Mouse (Mus musculus) midbrain, embryonic 12.5 days (tissue): ENCODE data around the gene Spink4. TPM values are rescaled to one million over a fixed set of nuclear protein-coding genes. Genes with fewer than 3 reads are reported as not detected.

Experiments
- ATAC-seq: fragments of 200-750 bp; cut with Nextera tagmentation; 2 replicates; pipeline ENCODE4 v1.8.0; 2017; ENCODE audit warnings: low read depth, moderate TSS enrichment, moderate library complexity; ENCODE audit not compliant: low FRiP score
- H3K27ac ChIP-seq: fragments of 300-500 bp; sonication (generic); replicated peaks from 2 replicates; pipeline ENCODE4 v1.5.1; 2016; ENCODE audit warnings: mild to moderate bottlenecking
- H3K27me3 ChIP-seq: fragments of 300-500 bp; sonication (generic); 2 replicates; pipeline ENCODE4 v1.6.1; 2016; ENCODE audit warnings: mild to moderate bottlenecking
- H3K36me3 ChIP-seq: fragments of 300-500 bp; sonication (generic); 2 replicates; pipeline ENCODE4 v1.6.1; 2016
- H3K4me1 ChIP-seq: fragments of 300-500 bp; sonication (generic); 2 replicates; pipeline ENCODE4 v1.6.1; 2016
- H3K4me2 ChIP-seq: fragments of 300-500 bp; sonication (generic); replicated peaks from 2 replicates; pipeline ENCODE4 v1.6.1; 2016; ENCODE audit warnings: mild to moderate bottlenecking, moderate library complexity
- H3K4me3 ChIP-seq: fragments of 300-500 bp; sonication (generic); 2 replicates; pipeline ENCODE4 v1.5.1; 2016; ENCODE audit warnings: mild to moderate bottlenecking
- H3K9ac ChIP-seq: fragments of 300-500 bp; sonication (generic); replicated peaks from 2 replicates; pipeline ENCODE4 v1.6.1; 2016; ENCODE audit warnings: mild to moderate bottlenecking, moderate library complexity
- H3K9me3 ChIP-seq: fragments of 300-500 bp; sonication (generic); 2 replicates; pipeline ENCODE4 v1.6.1; 2016; ENCODE audit warnings: mild to moderate bottlenecking
- WGBS: fragments of 180-500 bp; shearing (Covaris S2); methylation state at CpG from one replicate; pipeline ENCODE4 v1.1.7; 2016; 5-methylcytosine and 5-hydroxymethylcytosine counted together
- polyA plus RNA-seq: library from polyadenylated mRNA; unstranded; fragments of >200 nt; fragmentation: Nextera tagmentation; extraction: Ambion mirVana; gene quantifications from 2 replicates; pipeline ENCODE4 v1.2.1, GENCODE M21; 2016

Spink4 gene
- polyA plus RNA-seq: not detected in 2 replicates

DNA sequence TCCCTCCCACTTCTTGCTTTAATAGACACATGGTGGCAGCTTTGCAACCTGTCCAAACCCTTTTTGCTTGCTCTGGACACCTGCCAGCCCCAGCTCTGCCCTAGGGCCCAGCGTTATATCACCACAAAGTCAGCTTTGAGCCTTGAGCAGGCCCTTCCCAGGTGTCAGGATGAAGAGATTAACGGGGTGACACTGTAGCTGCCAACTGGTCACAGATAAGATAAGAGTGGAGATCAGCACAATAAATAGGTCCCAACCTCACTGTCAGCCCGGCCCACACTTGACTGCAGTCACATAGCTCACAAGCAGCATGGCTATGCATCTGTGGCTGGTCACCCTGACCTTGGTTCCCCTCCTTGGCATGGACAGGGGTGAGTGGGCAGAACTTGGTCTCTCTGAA, at the start of gene Spink4:
Spink4 (plus strand) TSS at position 268 of the 400 bp plus-strand sequence.
- 73% methylated on average over 3 of the region's 3 CpGs for WGBS
- ATAC-seq: no peak

DNA sequence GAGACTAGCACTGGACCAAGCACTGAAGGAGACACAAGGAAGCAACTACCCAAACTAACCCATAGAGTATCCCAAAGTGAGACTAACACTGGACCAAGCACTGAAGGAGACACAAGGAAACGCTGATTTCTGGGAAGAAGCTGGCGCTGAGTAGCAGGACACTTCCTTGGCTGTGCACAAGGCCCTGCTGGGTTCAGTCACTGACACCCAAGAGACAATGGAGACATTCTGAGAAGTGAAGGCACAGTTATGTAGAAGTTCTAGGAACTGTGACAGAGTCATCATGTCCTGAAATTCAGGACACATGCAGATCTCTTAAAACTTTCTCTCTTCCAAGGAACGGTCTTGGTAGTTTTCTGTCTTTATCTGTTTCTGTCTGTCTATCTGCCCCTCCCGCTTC, 49.6 kb upstream of the Spink4 start:
- H3K36me3 ChIP-seq: no peaks in the 10 kb centered on the region

More for the DNA sequence above, at the start of gene Spink4:
- Histone ChIP-seq H3K4me2 (no peak within 1 kb of the TSS), H3K4me1 (no peaks in the 10 kb centered on the region), H3K27ac (no peak within 1 kb of the TSS), H3K9ac (no peak within 1 kb of the TSS), H3K36me3 (no peaks in the 10 kb centered on the region), H3K9me3 (no peaks in the 10 kb centered on the region), H3K27me3 (no peaks in the 10 kb centered on the region), H3K4me3 (no peak within 1 kb of the TSS)

DNA sequence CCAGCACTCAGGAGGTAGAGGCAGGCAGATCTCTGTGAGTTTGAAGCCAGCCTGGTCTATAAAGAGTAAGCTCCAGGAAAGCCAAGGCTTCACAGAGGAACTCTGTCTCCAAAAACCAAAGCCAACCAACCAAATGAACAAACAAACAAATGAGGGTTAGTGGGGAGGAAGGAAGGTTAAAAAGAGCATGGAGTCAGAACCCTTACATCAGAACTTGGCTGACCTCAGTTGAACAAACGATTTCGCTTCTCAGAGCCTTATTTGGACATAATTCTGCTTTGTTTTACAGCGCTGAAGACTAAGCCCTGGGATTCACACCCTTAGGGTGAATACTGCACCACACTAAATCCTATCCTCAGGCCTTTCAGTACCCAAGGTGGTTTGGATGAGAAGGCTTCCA, 47.7 kb upstream of the Spink4 start:
- no peak overlapping the region for H3K27ac ChIP-seq
- no peak overlapping the region for H3K4me3 ChIP-seq
- H3K36me3 ChIP-seq: no peaks in the 10 kb centered on the region
- H3K4me2 ChIP-seq: no peak overlapping the region
- H3K27me3 ChIP-seq: no peaks in the 10 kb centered on the region
- no peaks in the 10 kb centered on the region for H3K4me1 ChIP-seq
- WGBS: 90% methylated on average over 3 of the region's 3 CpGs
- ATAC-seq: no peak
- no peak overlapping the region for H3K9ac ChIP-seq
- H3K9me3 ChIP-seq: no peaks in the 10 kb centered on the region

More for the DNA sequence above, 49.6 kb upstream of the Spink4 start:
- Histone ChIP-seq H3K27me3 (no peaks in the 10 kb centered on the region), H3K4me1 (no peaks in the 10 kb centered on the region), H3K9ac (no peak overlapping the region), H3K9me3 (no peaks in the 10 kb centered on the region), H3K4me2 (no peak overlapping the region), H3K27ac (no peak overlapping the region), H3K4me3 (no peak overlapping the region)
- ATAC-seq: no peak
- WGBS: 91% methylated on average over 4 of the region's 4 CpGs

DNA sequence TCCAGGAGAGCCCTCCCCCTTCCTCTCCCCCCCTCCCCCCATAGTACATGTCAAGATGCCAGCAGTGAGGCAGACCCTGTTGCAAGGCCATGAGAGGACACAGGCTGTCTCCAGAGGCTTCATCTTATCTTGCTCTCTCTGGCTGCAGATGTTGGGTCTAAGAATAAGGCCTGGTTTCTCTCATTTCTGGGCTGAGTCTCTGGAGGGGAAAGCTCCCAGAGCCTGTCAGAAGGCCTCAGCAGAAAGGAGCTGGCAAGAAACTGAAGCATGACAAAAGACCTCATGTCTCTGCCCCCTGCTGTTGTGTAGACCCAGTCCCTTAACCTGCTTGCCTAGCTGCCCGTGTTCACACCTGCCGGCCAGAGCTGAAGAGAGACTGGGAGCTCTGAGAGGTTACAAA, 46.5 kb upstream of the Spink4 start:
- ATAC-seq: no peak
- H3K9me3 ChIP-seq: no peaks in the 10 kb centered on the region
- H3K4me1 ChIP-seq: no peaks in the 10 kb centered on the region
- no peak overlapping the region for H3K27ac ChIP-seq
- no peak overlapping the region for H3K4me2 ChIP-seq
- no peak overlapping the region for H3K9ac ChIP-seq
- H3K27me3 ChIP-seq: no peaks in the 10 kb centered on the region
- H3K4me3 ChIP-seq: no peak overlapping the region
- WGBS: 93% methylated on average over 2 of the region's 2 CpGs
- H3K36me3 ChIP-seq: no peaks in the 10 kb centered on the region

DNA sequence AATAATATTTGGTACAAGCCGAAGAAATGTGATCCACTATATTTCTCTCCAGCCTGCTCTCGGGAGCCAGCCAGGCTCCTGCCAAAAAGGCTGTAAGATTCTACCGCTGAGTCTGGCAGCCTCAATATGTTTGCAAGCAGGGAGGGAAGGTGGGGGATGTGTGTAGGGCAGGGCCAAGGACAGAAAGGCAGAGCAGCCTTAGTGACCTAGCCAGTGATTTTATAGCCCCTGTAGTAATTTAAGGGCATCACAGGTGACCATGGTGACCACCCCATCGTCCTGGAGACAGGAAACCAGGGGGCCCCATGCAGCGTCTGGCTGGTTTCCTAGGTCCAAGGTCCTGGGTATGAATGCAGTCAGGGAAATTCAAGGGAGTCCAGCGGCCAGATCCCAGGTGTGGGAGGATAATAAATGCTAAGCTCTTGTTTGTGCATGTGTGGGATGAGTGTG, 45.7 kb upstream of the Spink4 start:
- H3K4me1 ChIP-seq: no peaks in the 10 kb centered on the region
- no peak overlapping the region for H3K4me3 ChIP-seq
- ATAC-seq: no peak
- no peaks in the 10 kb centered on the region for H3K36me3 ChIP-seq
- no peak overlapping the region for H3K27ac ChIP-seq
- H3K4me2 ChIP-seq: no peak overlapping the region
- no peaks in the 10 kb centered on the region for H3K27me3 ChIP-seq
- 56% methylated on average over 6 of the region's 6 CpGs for WGBS
- H3K9me3 ChIP-seq: no peaks in the 10 kb centered on the region
- H3K9ac ChIP-seq: no peak overlapping the region

DNA sequence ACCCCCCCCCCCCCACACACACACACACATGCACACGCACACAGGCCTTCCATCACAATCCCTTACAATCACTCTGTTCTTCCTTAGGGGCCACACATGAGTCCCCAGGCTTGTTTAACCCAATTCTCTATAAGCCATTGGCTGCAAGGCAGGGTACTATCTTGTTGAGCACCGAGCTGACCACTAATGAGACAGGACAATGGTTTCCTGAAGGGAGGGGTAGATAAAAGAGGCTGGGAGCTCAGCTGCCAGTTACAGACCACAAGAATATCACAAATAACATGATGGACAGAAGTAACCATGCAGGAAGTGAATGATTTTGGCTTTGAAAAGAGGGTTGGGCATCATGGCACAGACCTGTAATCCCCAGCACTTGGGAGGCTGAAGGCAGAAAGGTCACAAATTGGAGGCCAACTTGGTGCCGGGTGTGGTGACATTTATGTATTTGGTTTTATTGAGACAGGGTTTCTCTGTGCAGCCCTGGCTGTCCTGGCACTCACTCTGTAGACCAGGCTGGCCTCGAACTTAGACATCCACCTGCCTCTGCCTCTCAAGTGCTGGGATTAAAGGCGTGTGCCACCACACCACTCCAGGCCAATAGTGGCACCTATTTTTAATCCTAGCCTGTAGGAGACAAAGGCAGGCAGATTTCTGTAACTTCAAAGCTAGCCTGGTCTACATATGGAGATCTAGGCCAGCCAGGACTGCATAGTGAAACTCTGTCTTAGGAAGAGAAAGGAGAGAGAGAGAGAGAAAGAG, 44.9 kb upstream of the Spink4 start:
- ATAC-seq: no peak
- no peaks in the 10 kb centered on the region for H3K9me3 ChIP-seq
- 74% methylated on average over 5 of the region's 5 CpGs for WGBS

DNA sequence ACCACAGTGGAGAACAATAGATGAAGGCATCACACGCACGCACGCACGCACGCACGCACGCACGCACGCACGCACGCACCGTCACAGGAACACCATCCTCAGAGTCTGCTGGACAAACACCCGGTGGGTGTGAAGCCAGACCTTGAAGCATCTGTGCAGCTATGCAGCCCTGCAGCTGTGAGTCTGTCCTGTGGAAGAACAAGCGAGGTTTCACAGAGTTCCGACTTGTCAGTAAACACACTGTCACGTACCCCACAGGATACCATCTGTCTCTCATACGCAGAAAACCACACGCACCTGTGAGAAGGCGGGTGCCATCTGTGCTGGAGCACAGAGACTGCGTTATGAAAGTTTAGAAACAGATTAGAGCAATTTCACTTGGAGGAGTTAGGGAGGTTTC, 44.0 kb upstream of the Spink4 start:
- Histone ChIP-seq H3K27me3 (no peaks in the 10 kb centered on the region), H3K4me2 (no peak overlapping the region), H3K9ac (no peak overlapping the region), H3K9me3 (no peaks in the 10 kb centered on the region), H3K4me3 (no peak overlapping the region), H3K27ac (no peak overlapping the region), H3K36me3 (no peaks in the 10 kb centered on the region), H3K4me1 (no peaks in the 10 kb centered on the region)
- 95% methylated on average over 20 of the region's 20 CpGs for WGBS
- no peak for ATAC-seq

More for the DNA sequence above, 44.9 kb upstream of the Spink4 start:
- Histone ChIP-seq H3K36me3 (no peaks in the 10 kb centered on the region), H3K4me1 (no peaks in the 10 kb centered on the region), H3K4me2 (no peak overlapping the region), H3K27ac (no peak overlapping the region), H3K4me3 (no peak overlapping the region), H3K9ac (no peak overlapping the region), H3K27me3 (no peaks in the 10 kb centered on the region)

DNA sequence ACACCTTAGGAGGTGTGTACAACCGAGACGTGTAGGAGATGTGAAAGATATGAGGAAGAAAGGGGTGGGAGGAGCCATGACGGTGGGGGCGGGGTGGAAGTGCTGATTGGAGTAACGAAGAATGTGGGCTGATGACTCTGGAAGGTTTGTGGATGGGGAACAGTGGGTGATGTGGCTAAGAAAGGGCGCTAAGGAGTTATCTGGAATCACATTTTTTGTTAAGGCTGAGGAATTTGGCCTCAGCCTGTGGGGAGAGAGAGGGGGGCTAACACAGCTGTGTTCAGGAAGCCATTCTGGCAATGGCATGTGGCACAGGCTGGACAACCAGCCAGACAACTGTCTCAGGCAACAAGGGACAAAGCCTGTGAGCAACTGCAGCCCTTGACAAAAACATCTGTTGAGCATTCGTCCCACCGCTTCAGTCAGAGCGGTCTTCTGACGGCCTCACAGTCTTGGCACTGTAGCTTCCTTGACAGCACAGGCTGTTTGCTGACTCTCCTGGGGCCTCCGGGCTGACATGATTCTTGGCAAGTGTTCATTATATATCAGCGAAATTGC, 43.0 kb upstream of the Spink4 start:
- no peak overlapping the region for H3K9ac ChIP-seq
- no peaks in the 10 kb centered on the region for H3K9me3 ChIP-seq
- H3K4me2 ChIP-seq: no peak overlapping the region
- H3K4me3 ChIP-seq: no peak overlapping the region
- no peaks in the 10 kb centered on the region for H3K27me3 ChIP-seq
- no peak overlapping the region for H3K27ac ChIP-seq
- H3K36me3 ChIP-seq: no peaks in the 10 kb centered on the region
- ATAC-seq: no peak
- no peaks in the 10 kb centered on the region for H3K4me1 ChIP-seq
- WGBS: 57% methylated on average over 12 of the region's 12 CpGs

DNA sequence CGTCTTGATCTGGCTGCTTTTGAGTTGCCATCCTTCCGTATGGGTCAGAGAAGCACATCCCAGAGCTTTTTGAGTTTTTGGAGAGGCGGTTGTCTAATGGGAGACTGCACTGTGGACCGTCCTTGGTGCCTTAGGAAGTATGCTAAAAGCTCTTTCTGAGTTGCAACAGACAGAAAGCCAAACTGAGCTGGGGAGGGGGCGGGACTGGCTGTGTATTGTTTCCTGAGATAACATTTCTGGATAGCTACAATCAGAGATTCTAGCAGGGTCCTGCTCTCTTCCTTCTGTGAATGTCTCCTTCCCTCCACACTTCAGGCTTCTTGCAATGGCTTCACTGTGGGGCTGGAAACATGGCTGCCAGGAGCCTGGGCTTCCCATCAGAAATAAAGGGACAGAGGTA, 42.3 kb upstream of the Spink4 start:
- Histone ChIP-seq H3K27me3 (no peaks in the 10 kb centered on the region), H3K4me2 (no peak overlapping the region), H3K9me3 (no peaks in the 10 kb centered on the region), H3K4me3 (no peak overlapping the region), H3K36me3 (no peaks in the 10 kb centered on the region), H3K4me1 (no peaks in the 10 kb centered on the region), H3K27ac (no peak overlapping the region), H3K9ac (no peak overlapping the region)
- ATAC-seq: no peak
- WGBS: 83% methylated on average over 5 of the region's 5 CpGs

DNA sequence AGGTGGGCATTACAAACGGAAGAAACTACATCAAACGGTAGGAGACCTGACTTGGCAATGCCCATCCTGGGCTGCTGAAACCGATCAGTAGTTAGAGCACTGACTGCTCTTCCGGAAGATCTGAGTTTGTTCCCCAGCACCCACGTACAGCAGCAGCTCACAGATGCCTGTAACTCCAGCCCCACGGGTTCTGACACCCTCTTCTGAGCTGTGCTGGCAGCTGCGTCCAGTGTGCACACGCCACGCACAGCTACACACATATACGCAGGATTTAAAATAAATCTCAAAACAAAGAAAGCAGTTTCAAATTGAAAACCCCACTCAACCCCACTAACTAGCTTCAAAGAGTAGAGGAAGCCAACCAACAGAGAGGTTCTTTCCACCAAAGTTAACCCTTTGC, 36.7 kb upstream of the Spink4 start:
- H3K27ac ChIP-seq: no peak overlapping the region
- no peak for ATAC-seq
- H3K36me3 ChIP-seq: no peaks in the 10 kb centered on the region
- no peaks in the 10 kb centered on the region for H3K9me3 ChIP-seq
- no peak overlapping the region for H3K9ac ChIP-seq
- no peaks in the 10 kb centered on the region for H3K27me3 ChIP-seq
- H3K4me3 ChIP-seq: no peak overlapping the region
- no peaks in the 10 kb centered on the region for H3K4me1 ChIP-seq
- WGBS: 84% methylated on average over 10 of the region's 10 CpGs
- H3K4me2 ChIP-seq: no peak overlapping the region

DNA sequence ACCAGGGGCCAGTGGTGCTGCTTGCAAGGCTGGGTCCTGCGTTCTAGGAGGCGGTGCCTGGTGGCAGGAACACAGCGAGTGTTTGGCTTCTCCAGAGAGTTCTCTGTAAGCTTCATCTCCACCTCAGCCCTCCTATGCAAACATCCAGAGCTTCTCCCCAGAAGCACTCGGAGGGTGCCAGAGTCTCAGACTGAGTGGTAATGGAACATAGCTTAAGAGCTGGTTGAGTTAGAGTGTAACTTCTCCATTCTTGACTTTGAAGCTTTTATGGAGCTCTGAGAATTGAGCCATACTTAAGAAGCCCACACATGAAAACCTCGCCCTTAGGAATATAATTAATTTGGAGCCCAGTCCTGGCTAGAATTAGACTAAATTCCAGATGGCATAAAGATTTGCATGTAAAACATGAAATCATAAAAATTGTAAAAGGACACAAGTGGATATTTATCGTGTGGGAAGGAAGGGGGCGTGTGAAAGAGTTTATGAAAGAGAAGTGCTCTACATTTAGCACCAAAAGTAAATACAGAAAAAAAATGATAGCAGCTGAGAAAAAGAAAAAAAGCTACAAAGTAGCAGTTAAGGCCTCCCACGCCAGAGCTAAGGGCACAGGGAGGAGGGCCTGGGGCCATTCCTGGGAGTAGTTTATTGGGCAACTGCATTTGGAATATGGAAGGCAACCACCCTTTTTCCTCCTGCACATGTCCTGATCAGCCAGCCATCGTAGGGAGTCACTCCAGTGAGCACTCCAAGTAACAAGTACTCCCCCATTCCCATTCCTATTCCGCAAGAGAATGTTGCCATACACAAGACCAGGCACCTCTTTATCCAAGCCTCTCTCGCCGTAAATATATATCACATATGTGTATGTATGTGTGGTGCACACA, 35.3 kb upstream of the Spink4 start:
- Histone ChIP-seq H3K27ac (no peak overlapping the region), H3K9ac (no peak overlapping the region), H3K9me3 (no peaks in the 10 kb centered on the region), H3K36me3 (no peaks in the 10 kb centered on the region), H3K4me3 (no peak overlapping the region), H3K4me1 (no peaks in the 10 kb centered on the region), H3K27me3 (no peaks in the 10 kb centered on the region), H3K4me2 (no peak overlapping the region)
- no peak for ATAC-seq
- WGBS: 85% methylated on average over 12 of the region's 12 CpGs

DNA sequence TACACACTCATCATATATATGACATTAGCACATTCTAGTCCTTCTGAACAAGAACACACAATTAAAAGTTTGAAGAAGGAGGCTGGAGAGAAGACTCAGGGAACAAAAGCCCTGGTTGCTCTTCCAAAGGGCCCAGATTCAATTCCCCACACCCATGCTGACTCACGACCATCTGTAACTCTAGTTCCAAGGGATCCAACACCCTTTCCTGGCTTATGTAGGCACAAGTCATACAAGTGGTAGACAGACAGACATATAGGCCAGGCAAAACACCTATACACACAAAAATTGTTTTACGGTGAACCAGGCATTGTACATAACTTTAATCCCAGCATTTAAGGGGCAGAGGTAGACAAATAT, 34.7 kb upstream of the Spink4 start:
- no peak for ATAC-seq
- no peak overlapping the region for H3K27ac ChIP-seq
- no peaks in the 10 kb centered on the region for H3K27me3 ChIP-seq
- no peak overlapping the region for H3K4me3 ChIP-seq
- H3K9me3 ChIP-seq: no peaks in the 10 kb centered on the region
- H3K36me3 ChIP-seq: no peaks in the 10 kb centered on the region
- no peak overlapping the region for H3K4me2 ChIP-seq
- 93% methylated on average over 2 of the region's 2 CpGs for WGBS
- no peak overlapping the region for H3K9ac ChIP-seq
- no peaks in the 10 kb centered on the region for H3K4me1 ChIP-seq
